Mouse (Mus musculus) megakaryocyte, embryonic 14.5 days (primary cell): Measurements from ENCODE around the gene Mst1.
A peak's percentile ranks its signal among the peaks of the same experiment; 100 is the strongest.

ENCODE experiments used
- FLI1 ChIP-seq: IDR thresholded peaks from 2 replicates; pipeline ENCODE4 v1.6.1; 2012; ENCODE audit warnings: low read length, inconsistent platforms, mixed read lengths
- GATA1 ChIP-seq: IDR thresholded peaks from 3 replicates; pipeline ENCODE4 v1.6.1; 2012; ENCODE audit warnings: mixed read lengths, low read length, inconsistent platforms, borderline replicate concordance

DNA sequence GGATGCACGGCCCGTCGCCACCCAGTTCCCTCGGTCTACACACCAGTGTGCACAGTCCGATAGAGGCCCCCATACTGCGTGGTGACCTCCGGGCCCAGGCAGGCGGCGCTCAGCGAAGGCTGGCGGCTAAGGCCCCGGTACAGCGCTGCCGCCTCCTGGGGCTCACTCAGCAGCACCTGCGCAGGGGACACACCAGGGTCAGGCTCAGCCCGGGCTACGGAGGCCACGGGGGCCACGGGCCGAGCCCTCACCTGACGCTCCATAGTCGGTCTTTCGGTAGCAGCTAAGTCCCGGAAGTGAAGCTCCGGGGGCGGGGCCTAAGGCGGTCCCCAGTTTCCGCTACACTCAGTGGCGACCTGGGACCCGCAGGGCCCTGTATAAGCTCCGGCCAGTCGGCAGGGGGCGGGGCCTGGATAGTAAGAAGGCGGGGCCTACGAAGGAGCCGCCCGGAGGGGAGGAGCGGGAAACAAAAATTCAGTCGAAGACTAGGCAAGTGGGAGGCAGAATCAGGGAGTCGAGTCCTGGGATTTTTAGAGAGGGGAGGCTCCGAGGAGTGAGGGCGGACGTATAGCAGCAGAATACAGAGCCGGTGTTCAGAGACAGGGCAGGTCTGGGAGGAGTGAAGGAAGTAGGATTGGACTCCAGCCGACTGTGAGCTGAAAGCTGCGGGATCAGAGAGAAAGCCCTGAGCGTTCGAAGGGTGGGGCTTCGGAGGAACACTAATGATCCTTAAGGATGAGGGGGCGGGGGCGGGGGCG, 14.1 kb downstream of the Mst1 start, which contains the start of gene Apeh:
- TF ChIP-seq GATA1 = no peak
- TF ChIP-seq FLI1 = peak; percentile 40; the same call in 1 of the 2 replicates
